Mouse (Mus musculus) small intestine, adult 2 months (tissue): ENCODE data around the gene Itgav.

Experiments used
- CTCF ChIP-seq: fragments of 200-500 bp; IDR thresholded peaks from 2 replicates; pipeline ENCODE4 v1.5.1; 2012; ENCODE audit warnings: low read depth, mild to moderate bottlenecking, control low read depth, inconsistent platforms, low read length, moderate library complexity, mixed read lengths; ENCODE audit not compliant: insufficient replicate concordance, insufficient read length; ENCODE audit errors: extremely low read depth
- POLR2A ChIP-seq: fragments of 200-500 bp; IDR thresholded peaks from 2 replicates; pipeline ENCODE4 v1.6.1; 2012; ENCODE audit warnings: low read depth, mild to moderate bottlenecking, control low read depth, inconsistent platforms, low read length, moderate library complexity

- TF ChIP-seq CTCF: no peak
- TF ChIP-seq POLR2A: no peak
Observed at GRCm38 (mm10) chr2:83714783-83715182, 9.4 kb upstream of the Itgav start.
